In genomic region chr16:18144201-18144600, GRCm38 (mm10) we compare ENCODE assay signal across 8 mouse cellular contexts. TPM values are rescaled to one million over a fixed set of nuclear protein-coding genes. Genes with fewer than 3 reads are reported as not detected.
DNase-seq lines count a peak whose midpoint lies in the region; ATAC-seq and TF ChIP-seq lines count a peak whose summit lies in the region.

No protein-coding gene starts in this region.

- no peaks in the 10 kb centered on the region for H3K9me3 ChIP-seq in embryonic facial prominence, embryonic 14.5 days (ENCODE audit: control insufficient read depth, low read length)
- no peaks in the 10 kb centered on the region for H3K9me3 ChIP-seq in embryonic facial prominence, embryonic 10.5 days
- no peaks in the 10 kb centered on the region for H3K9me3 ChIP-seq in forebrain, postnatal 0 days (ENCODE audit: low read length)
- H3K9me3 ChIP-seq in lung, embryonic 16.5 days (ENCODE audit: control insufficient read depth, low read length): no peaks in the 10 kb centered on the region

- H3K4me3 ChIP-seq in embryonic facial prominence, embryonic 14.5 days (ENCODE audit: low read depth, low read length): no peak overlapping the region
- H3K4me3 ChIP-seq in embryonic facial prominence, embryonic 10.5 days: no peak overlapping the region
- no peak overlapping the region for H3K4me3 ChIP-seq in forebrain, postnatal 0 days (ENCODE audit: low read depth, low read length)
- H3K4me3 ChIP-seq in lung, embryonic 16.5 days (ENCODE audit: low read length): no peak overlapping the region

- no peak overlapping the region for H3K27ac ChIP-seq in embryonic facial prominence, embryonic 14.5 days (replicated peaks; ENCODE audit: low read depth, low read length)
- no peak overlapping the region for H3K27ac ChIP-seq in embryonic facial prominence, embryonic 10.5 days (replicated peaks)
- no peak overlapping the region for H3K27ac ChIP-seq in forebrain, postnatal 0 days (ENCODE audit: low read depth, low read length)
- H3K27ac ChIP-seq in lung, embryonic 16.5 days (ENCODE audit: low read length): 0 out of 2 replicates have a peak overlapping the region, but pooled peaks have one; percentile 20

- DNase-seq in embryonic facial prominence, embryonic 14.5 days (ENCODE audit: low spot score): peak; percentile 64
- no peak for DNase-seq in embryonic facial prominence, embryonic 10.5 days (ENCODE audit: low spot score)
- peak; percentile 73 for DNase-seq in MN1 (ENCODE audit: low spot score)
- DNase-seq in forebrain, postnatal 0 days: peak; percentile 67
- peak; percentile 70 to 73 for DNase-seq in thymus, postnatal 10 days (ENCODE audit: low spot score in 2 of 2)
- no peak for DNase-seq in gastrocnemius, adult 18-20 months (ENCODE audit: low spot score)
- DNase-seq in kidney, adult 18-20 months: no peak

- H3K27me3 ChIP-seq in embryonic facial prominence, embryonic 14.5 days (replicated peaks; ENCODE audit: control insufficient read depth, insufficient read depth, low read length): no peaks in the 10 kb centered on the region
- peaks cover 14% of the 10 kb centered on the region for H3K27me3 ChIP-seq in embryonic facial prominence, embryonic 10.5 days (replicated peaks; ENCODE audit: low read depth, poor library complexity, severe bottlenecking)
- H3K27me3 ChIP-seq in forebrain, postnatal 0 days (ENCODE audit: insufficient read depth, low read length): no peaks in the 10 kb centered on the region
- no peaks in the 10 kb centered on the region for H3K27me3 ChIP-seq in lung, embryonic 16.5 days (ENCODE audit: control insufficient read depth, insufficient read depth, low read depth, low read length)

- H3K4me1 ChIP-seq in embryonic facial prominence, embryonic 14.5 days (ENCODE audit: control insufficient read depth, insufficient read depth, low read length): peaks cover 13% of the 10 kb centered on the region
- peaks cover 27% of the 10 kb centered on the region for H3K4me1 ChIP-seq in embryonic facial prominence, embryonic 10.5 days
- peaks cover 12% of the 10 kb centered on the region; the same call in 1 of the 2 replicates for H3K4me1 ChIP-seq in forebrain, postnatal 0 days (ENCODE audit: insufficient read depth)
- 0 out of 2 replicates have a peak, but pooled peaks cover 5% of the 10 kb centered on the region for H3K4me1 ChIP-seq in lung, embryonic 16.5 days (replicated peaks; ENCODE audit: control insufficient read depth, insufficient read depth, low read length)

- ATAC-seq in embryonic facial prominence, embryonic 14.5 days (ENCODE audit: low read depth): peak; percentile 64
- ATAC-seq in forebrain, postnatal 0 days: peak; percentile 34
- peak; percentile 81 for ATAC-seq in lung, embryonic 16.5 days (ENCODE audit: low read depth)

- TF ChIP-seq CTCF in forebrain, postnatal 0 days (IDR thresholded peaks at IDR 0.05; ENCODE audit: low read depth): no peak

- no peak overlapping the region for H3K9ac ChIP-seq in embryonic facial prominence, embryonic 14.5 days (ENCODE audit: low read depth, low read length)
- no peak overlapping the region for H3K9ac ChIP-seq in forebrain, postnatal 0 days
- no peak overlapping the region for H3K9ac ChIP-seq in lung, embryonic 16.5 days (ENCODE audit: low read length)

- WGBS in embryonic facial prominence, embryonic 14.5 days: 65% methylated on average over 8 of the region's 8 CpGs
- 83% methylated on average over 8 of the region's 8 CpGs for WGBS in embryonic facial prominence, embryonic 10.5 days
- WGBS in forebrain, postnatal 0 days: 17% methylated on average over 8 of the region's 8 CpGs
- WGBS in lung, embryonic 16.5 days: 36% methylated on average over 8 of the region's 8 CpGs

- no peak overlapping the region for H3K4me2 ChIP-seq in embryonic facial prominence, embryonic 14.5 days (ENCODE audit: low read depth, low read length)
- H3K4me2 ChIP-seq in forebrain, postnatal 0 days (ENCODE audit: low read depth): no peak overlapping the region
- no peak overlapping the region for H3K4me2 ChIP-seq in lung, embryonic 16.5 days (ENCODE audit: low read depth, low read length)

- no peaks in the 10 kb centered on the region for H3K36me3 ChIP-seq in embryonic facial prominence, embryonic 14.5 days (ENCODE audit: control insufficient read depth, insufficient read depth, low read length)
- no peaks in the 10 kb centered on the region for H3K36me3 ChIP-seq in embryonic facial prominence, embryonic 10.5 days (replicated peaks)
- H3K36me3 ChIP-seq in forebrain, postnatal 0 days (ENCODE audit: insufficient read depth): no peaks in the 10 kb centered on the region; the same call in 1 of the 2 replicates
- H3K36me3 ChIP-seq in lung, embryonic 16.5 days (ENCODE audit: control insufficient read depth, insufficient read depth, low read length): no peaks in the 10 kb centered on the region

RNA-seq across cellular contexts. Expression of gene Rtn4r, which starts 16.8 kb away (rescaled TPM):
- polyA plus RNA-seq in embryonic facial prominence, embryonic 14.5 days (2014; fragmentation: Nextera tagmentation; extraction: Ambion mirVana): 4.3 and 5.1 TPM in 2 replicates
- polyA plus RNA-seq in embryonic facial prominence, embryonic 10.5 days (2016; fragmentation: Nextera tagmentation; extraction: Ambion mirVana): 0.87 and 1.4 TPM in 2 replicates
- 28.0 and 36.7 TPM in 2 replicates for total RNA-seq in forebrain, postnatal 0 days (2014; rRNA removed)
- 30.0 and 33.5 TPM in 2 replicates for polyA plus RNA-seq in forebrain, postnatal 0 days (2015; fragmentation: Nextera tagmentation; extraction: Ambion mirVana)
- 0.35 TPM in 2 replicates for polyA plus RNA-seq in lung, embryonic 16.5 days (2015; fragmentation: Nextera tagmentation; extraction: Ambion mirVana)
- total RNA-seq in gastrocnemius, adult 18-20 months (2021): under 1 TPM in 1 of 2 experiments, not detected in 1; 0.11 TPM

RNA-seq across cellular contexts. Expression of gene Prodh, which starts 54.2 kb away (rescaled TPM):
- polyA plus RNA-seq in embryonic facial prominence, embryonic 14.5 days (2014; fragmentation: Nextera tagmentation; extraction: Ambion mirVana): 7.2 and 7.7 TPM in 2 replicates
- 16.2 and 16.9 TPM in 2 replicates for polyA plus RNA-seq in embryonic facial prominence, embryonic 10.5 days (2016; fragmentation: Nextera tagmentation; extraction: Ambion mirVana)
- 4.4 and 8.4 TPM in 2 replicates for total RNA-seq in forebrain, postnatal 0 days (2014; rRNA removed)
- 4.0 and 4.9 TPM in 2 replicates for polyA plus RNA-seq in forebrain, postnatal 0 days (2015; fragmentation: Nextera tagmentation; extraction: Ambion mirVana)
- 12.5 and 13.4 TPM in 2 replicates for polyA plus RNA-seq in lung, embryonic 16.5 days (2015; fragmentation: Nextera tagmentation; extraction: Ambion mirVana)
- 10 to 100 TPM in 1 of 2 experiments, 1 to 10 TPM in 1; 4.6 to 11.1 TPM for total RNA-seq in gastrocnemius, adult 18-20 months (2021)

Comparison
In these comparisons a context has a peak if more than half of its experiments do, and no peak if none do; other contexts are left out.
1. DNase-seq: peak in embryonic facial prominence, embryonic 14.5 days (single experiment), MN1 (single experiment), forebrain, postnatal 0 days (single experiment) and thymus, postnatal 10 days (2 of 2); none in embryonic facial prominence, embryonic 10.5 days (single experiment), gastrocnemius, adult 18-20 months (single experiment) and kidney, adult 18-20 months (single experiment).
2. Peak in every context shown above with its lines, with median percentiles within 50 percentile points of each other: ATAC-seq.